Mouse (Mus musculus) kidney, adult 9 months (tissue): ENCODE results near the gene Tap1.
"Not testable (repeated sequence)": the region's sequence is repeated elsewhere in the genome, so short reads cannot be mapped to it uniquely, and the experiment has no call there.

ENCODE experiments used
- DNase-seq: peaks from one replicate; pipeline ENCODE4 v3.0.0; 2022

Gene Tap1

DNA sequence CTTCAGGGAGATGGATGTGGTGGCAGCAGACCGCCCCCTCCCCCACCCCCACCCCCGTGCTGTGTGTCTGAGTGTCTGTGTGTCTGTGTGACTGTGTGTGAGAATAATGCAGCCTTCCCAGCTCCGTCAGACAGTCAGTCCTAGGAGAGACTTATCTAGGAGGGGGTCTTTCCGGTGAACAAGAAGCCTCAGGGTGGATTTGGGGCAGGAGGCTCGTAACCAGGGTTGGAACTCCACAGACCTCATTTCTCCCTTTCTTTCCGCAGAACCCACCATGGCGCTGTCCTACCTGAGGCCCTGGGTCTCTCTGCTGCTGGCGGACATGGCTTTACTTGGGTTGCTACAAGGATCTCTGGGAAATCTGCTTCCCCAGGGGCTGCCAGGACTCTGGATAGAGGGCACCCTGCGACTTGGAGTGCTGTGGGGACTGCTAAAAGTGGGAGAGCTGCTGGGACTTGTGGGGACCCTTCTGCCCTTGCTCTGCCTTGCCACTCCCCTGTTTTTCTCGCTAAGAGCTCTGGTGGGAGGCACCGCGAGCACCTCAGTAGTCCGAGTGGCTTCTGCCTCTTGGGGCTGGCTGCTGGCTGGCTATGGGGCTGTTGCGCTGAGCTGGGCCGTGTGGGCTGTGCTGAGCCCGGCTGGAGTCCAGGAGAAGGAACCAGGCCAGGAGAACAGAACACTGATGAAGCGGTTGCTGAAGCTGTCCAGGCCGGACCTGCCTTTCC lies 17.8 kb downstream of the Tap1 start:
- DNase-seq: no peak

DNA sequence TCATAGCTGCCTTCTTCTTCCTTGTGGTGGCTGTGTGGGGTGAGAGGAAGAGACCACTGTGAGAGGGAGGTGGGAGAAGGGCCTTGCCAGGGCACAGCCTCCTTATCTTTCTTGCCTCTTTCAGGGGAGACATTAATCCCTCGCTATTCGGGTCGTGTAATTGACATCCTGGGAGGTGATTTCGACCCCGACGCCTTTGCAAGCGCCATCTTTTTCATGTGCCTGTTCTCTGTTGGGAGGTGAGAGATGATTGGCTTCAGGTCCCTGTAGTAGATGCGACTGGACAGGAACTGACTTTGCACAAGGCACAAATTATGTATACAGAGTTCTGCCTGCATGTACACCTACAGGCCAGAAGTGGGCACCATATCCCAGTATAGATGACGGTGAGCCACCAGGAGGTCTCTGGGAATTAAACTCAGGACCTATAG lies 18.4 kb downstream of the Tap1 start:
- DNase-seq: peak; percentile 52

DNA sequence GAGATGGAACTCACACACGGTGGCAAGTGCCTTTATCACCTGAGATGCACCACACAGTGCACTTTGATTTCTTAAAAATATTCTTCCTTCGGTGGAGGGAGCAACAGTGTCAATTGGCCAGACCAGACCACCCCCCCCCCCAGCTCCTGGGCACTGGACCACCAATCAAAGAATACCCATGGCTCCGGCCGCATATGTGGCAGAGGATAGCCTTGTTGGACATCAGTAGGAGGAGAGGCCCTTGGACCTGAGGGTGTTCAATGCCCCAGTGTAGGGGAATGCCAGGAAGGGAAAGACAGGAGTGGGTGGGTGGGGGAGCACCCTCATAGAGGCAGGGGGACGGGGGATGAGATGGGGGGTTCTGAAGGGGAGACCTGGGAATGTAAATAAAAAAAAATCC lies 19.4 kb downstream of the Tap1 start:
- DNase-seq: no peak

DNA sequence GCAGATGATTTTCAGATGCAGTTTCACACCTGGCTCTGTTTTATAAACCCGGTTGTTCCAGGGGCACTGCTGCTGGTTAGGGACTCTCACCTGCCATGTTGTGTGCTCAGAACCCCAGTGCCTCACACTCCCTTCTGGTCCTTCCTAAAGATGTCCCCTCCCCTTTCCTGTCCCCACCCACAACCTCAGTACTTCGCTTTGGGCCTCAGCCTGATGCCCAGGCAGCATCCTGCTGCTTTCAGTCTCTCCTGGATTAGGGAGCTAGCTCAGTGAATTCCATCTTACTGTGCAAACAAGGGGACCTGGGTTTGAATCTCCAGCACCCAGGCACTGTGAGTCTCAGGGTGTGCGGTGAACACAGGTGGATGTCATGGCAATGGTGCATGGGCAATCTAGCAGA lies 20.1 kb downstream of the Tap1 start:
- DNase-seq: no peak

DNA sequence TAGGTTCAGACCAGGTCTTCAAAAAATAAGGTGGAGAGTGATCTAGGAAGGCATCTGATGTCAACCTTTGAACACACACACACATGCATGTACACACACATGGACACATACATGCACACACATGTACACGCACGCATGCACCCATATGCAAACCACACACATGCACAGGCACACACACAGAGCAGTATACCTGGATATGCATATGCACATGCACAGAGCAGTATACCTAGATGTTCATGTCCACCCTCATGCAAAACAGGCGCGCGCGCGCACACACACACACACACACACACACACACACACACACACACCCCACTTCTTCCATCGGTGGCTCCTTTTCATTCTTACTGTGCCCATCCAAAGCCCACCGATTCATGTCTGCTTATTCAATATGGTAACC lies 20.5 kb downstream of the Tap1 start:
- no peak for DNase-seq

DNA sequence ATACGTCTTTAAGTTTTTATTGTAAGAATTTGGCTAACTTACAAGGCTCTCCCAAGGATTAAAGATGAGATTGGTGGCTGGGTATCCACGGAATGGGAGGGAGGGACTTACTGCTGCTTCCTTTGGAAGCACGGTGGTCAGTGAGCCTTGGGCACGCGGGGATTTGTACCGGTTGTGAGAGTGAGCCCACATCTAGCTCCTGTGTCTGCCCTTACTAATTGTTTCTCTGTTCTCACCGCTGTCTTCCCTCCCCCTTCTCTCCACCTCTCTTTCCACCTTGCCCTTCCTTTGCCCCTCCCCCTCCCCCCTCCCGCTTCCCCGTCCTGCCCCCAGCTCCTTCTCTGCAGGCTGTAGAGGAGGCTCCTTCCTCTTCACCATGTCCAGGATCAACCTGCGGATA lies 21.1 kb downstream of the Tap1 start:
- no peak for DNase-seq

DNA sequence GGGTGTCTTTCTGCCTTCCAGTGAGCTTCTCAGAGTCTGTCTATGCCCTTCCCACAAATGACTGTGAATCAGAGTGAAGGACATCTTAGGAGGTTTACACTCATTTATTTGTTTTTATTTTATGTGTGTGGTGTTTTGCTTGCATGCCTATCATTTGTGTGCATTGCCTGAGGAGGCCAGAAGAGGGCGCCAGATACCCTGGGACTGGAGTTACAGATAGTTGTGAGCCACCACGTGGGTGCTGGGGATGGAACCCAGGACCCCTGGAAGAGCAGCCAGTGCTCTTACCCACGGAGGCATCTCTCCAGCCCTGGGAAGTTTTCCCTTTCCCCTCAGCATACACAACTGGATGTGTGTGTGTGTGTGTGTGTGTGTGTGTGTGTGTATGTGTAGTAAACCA lies 22.3 kb downstream of the Tap1 start:
- no peak for DNase-seq

DNA sequence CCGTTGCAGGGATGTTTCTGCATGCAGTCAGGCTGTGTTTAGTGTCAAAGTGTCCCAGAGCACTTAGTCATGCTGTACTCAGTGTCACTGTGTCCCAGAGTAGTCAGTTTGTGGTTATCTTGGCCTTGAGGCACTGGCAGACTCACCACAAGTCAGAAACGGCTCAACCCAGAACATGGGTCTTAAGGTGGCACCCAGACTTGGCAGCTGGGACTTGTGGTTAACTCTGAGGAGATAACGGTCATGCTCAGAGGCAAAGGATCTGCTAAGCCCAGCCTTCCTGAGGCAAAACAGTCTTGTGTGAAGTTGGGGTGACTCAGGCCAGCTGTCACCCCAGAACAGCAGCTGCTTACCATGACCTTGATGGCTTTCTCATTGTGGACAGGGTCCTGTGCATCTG lies 23.2 kb downstream of the Tap1 start:
- no peak for DNase-seq

DNA sequence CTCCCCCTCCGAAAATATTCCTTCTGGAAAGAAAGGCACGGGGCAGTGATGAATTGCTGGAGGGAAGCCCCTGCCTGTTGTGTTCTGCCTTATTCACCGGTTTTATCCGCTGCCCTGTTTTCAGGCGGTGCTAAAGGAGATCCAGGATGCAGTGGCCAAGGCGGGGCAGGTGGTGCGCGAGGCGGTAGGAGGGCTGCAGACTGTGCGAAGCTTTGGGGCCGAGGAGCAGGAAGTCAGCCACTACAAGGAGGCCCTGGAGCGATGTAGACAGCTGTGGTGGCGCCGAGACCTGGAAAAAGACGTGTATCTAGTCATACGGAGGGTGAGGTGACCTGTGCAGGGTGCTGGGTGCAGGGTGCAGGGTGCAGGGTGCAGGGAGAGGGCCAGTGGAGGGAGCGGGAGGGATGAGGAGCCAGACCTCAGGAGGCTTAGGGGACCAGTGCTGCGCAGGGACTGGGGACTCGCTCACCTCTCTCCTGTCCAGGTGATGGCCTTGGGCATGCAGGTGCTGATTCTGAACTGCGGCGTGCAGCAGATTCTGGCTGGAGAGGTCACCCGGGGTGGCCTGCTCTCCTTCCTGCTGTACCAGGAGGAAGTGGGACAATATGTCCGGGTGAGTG lies 24.5 kb downstream of the Tap1 start:
- no peak for DNase-seq

DNA sequence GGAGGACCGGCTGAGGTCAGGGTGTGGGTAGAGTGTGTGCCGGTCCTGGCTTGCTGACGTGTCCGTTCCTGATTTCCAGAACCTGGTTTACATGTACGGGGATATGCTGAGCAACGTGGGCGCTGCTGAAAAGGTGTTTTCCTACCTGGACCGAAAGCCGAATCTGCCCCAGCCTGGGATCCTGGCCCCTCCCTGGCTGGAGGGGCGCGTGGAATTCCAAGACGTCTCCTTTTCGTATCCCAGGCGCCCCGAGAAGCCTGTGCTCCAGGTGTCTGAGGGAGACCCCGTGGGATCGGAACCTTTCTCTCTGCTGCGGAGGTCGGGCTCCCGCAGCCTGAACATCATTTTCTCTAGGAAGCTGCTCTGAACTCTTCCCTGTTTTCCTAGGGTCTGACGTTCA lies 26.6 kb downstream of the Tap1 start:
- no peak for DNase-seq

DNA sequence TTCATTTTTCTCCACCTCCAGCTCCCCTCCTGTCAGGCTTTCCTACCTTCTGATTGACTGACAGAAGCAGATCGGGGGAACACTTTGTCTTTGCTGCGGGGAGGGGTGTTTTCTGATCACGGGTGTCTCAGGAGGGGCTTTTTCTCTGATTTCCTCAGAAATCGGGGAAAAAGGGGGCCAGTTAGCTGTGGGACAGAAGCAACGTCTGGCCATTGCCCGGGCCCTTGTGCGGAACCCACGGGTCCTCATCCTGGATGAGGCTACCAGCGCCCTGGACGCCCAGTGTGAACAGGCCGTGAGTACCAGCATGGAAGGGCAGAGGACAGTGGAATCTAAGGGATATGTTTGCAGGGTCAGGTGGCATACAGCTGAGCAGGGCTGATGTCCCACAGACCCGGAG lies 27.8 kb downstream of the Tap1 start:
- DNase-seq: no peak

DNA sequence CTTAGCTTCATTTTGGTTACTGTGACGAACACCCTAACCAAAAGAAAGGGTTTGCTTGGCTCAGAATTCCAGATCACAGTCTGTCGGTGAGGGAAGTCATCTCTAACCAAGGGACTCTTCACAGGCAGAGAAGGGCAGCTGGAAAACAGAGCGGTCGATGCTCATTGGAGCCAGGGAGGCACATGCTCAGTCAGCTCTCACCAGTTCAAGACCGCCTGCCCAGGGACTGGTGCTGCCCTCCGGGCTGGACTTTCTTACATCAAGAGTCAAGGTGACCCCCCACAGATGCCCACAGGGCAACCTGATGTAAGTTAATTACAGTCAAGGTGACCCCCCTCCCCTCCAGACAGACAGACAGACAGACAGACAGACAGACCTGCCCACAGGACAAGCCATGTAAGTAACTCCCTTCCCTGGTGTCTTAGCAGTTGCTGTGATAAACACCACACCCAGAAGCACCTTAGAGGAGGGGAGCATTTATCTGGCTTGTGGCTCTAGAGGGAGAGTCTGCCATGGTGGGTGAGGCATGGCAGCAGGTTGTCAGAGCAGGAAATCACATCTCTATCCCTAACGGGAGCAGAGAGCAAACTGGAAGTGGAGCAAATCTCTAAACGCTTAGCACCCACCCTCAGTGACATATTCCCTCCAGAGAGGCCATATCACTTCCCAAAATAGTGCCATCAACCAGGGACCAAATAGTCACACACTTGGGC lies 30.0 kb downstream of the Tap1 start:
- DNase-seq: no peak

DNA sequence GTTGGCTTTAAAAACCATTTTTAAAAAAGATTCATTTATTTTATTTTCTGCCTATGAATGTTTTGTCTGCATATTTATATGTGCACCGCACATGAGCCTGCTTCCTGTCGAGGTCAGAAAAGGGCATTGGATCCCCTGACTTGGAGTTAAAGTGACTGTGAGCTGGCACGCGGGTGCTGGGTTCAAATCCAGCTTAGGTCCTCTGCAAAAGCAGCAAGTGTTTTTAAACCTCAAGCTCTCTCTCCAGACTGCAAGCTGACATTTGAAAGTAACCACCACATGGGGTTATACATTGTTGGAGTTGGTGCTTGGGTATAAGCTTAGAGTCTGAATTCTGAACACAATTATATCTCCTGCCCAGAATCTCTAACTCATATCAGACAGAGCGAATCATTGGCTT lies 30.6 kb downstream of the Tap1 start:
- DNase-seq: no peak

DNA sequence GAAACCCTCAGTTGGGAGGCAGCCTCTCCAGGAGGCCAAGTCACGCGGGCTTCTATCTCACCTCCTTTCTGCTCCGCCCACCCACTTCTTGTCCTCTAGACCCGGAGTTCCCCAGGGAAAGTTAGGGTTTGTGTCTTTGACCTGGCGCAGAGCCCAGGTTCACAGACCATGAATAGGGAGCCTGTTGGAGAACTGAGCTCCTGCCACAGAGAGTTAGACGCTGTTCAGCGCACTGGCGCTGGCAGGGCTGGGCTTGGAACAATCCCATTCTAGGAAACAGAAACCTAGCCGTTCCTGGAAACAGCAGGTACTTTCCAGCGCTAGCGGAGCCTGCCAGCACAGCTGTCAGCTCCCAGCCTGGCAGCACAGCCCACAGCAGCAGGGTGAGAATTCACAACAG lies 31.3 kb downstream of the Tap1 start:
- peak; percentile 91 for DNase-seq

DNA sequence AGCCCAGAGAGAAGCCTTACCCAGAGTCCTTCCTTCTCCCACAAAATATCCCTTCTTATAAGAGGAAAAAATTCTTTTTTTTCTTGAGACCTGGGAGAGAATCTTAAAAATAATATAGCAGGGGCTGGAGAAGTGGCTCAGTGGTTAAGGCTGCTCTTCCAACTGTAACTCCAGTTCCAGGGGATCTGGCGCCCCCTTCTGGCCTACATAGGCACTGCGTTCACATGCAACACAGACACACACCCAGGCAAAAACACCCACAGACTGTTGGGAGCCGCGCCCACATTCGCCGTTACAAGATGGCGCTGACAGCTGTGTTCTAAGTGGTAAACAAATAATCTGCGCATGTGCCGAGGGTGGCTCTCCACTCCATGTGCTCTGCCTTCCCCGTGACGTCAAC lies 31.7 kb downstream of the Tap1 start:
- DNase-seq: peak; percentile 77

DNA sequence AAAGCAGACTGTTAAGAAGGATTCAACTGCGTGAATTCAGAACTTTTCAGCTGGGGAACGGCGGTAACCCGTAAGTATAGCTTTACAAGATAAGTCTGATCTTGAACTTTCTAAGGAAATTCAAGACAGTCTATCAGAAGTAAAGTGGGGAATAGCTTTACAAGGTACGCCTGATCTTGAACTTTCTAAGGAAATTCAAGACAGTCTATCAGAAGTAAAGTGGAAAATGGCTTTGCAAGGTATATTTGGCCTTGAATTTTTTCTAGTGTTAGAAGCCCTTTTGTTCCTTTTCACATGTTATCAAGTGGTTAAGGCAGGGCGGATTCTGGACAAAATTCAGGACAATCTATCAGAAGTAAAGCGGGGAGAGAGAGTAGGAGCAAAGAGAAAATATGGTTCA lies 32.4 kb downstream of the Tap1 start:
- DNase-seq: peak; percentile 68

DNA sequence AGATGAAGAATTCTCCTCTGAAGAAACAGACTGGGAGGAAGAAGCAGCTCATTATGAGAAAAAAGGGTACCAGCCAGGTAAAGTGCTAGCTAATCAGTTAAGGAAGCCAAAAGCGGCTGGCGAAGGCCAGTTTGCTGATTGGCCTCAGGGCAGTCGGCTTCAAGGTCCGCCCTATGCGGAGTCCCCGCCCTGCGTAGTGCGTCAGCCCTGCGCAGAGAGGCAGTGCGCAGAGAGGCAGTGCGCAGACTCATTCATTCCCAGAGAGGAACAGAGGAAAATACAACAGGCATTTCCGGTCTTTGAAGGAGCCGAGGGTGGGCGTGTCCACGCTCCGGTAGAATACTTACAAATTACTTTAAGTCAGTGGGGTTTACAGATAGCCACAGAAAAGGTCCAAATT lies 33.0 kb downstream of the Tap1 start:
- DNase-seq: not testable (repeated sequence)

DNA sequence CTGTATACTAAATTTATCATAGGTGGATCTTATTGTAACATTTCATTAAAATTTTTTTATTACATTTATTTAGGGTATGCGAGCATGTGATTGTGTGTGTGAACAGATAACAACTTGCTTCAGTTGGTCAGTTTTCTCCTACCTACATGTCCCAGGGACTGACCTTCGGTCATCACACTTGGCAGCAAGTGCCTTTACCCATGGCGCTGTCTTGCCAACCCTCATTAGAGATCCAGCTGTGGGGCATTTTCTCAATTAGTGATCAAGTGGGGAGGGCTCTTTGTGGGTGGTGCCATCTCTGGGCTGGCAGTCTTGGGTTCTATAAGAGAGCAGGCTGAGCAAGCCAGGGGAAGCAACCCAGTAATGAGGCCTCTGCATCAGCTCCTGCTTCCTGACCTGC lies 37.5 kb downstream of the Tap1 start:
- DNase-seq: peak; percentile 56

DNA sequence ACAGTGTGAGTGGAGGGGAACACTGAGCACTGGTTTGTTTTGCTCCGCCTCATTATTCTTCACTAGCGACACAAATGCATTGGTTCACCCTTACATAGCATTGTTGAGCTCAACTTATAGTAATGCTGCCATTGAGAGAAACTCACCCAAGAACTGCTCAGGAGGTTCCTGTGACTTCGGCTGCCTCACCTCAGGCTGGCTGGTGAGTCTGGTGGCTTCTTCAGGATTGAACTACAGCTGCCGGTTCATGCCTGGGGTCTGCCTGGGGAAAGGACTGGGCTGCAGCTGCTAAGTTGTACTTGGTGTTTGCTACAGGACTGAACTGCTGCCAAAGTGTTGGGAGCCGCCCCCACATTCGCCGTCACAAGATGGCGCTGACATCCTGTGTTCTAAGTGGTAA lies 38.1 kb downstream of the Tap1 start:
- no peak for DNase-seq

DNA sequence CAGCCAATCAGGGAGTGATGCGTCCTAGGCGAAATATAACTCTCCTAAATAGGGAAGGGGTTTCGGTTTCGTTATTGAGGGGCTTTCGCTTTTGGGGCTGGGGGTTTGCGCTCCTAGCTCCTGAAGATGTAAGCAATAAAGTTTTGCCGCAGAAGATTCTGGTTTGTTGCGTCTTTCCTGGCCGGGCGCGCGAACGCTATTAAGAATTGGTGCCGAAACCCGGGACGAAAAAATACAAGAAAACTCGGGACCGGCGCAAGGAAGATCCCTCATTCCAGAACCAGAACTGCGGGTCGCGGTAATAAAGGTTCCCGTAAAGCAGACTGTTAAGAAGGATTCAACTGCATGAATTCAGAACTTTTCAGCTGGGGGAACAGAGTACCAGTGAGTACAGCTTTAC lies 38.6 kb downstream of the Tap1 start:
- DNase-seq: not testable (repeated sequence)

DNA sequence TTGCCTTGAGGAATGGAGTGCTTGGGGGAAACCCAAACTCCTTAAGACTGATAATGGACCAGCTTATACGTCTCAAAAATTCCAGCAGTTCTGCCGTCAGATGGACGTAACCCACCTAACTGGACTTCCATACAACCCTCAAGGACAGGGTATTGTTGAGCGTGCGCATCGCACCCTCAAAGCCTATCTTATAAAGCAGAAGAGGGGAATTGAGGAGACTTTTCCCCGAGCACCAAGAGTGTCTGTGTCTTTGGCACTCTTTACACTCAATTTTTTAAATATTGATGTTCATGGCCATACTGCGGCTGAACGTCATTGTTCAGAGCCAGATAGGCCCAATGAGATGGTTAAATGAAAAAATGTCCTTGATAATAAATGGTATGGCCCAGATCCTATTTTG lies 43.6 kb downstream of the Tap1 start:
- not testable (repeated sequence) for DNase-seq

DNA sequence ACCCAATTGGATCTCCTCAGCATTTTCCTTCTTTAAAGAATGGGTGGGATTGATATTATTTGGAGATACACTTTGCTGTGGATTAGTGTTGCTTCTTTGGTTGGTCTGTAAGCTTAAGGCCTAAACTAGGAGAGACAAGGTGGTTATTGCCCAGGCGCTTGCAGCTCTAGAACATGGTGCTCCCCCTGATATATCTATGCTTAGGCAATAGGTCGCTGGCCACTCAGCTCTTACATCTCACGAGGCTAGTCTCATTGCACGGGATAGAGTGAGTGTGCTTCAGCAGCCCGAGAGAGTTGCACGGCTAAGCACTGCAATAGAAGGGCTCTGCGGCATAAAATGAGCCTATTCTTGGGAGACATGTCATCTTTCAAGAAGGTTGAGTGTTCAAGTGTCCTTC lies 44.7 kb downstream of the Tap1 start:
- DNase-seq: not testable (repeated sequence)

DNA sequence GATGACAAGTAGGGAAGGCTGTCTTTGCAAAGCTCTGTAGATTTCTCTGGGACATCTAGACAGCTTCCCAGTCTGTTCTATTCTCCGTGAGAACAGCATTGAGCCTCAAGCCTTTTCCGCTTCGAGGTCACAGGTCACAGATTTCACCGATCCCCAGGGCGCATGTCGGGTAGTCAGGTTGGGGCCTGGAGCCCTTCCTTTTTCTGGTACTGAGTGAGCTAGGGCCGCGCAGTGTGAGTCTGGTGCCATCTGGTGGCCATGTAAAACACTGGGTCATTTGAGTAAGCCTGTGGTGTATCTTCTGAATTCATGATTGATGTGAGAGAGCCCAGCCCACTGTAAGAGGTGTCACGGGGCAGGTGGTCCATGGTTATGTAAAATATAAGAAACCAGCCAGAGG lies 47.6 kb downstream of the Tap1 start:
- DNase-seq: peak; percentile 84

DNA sequence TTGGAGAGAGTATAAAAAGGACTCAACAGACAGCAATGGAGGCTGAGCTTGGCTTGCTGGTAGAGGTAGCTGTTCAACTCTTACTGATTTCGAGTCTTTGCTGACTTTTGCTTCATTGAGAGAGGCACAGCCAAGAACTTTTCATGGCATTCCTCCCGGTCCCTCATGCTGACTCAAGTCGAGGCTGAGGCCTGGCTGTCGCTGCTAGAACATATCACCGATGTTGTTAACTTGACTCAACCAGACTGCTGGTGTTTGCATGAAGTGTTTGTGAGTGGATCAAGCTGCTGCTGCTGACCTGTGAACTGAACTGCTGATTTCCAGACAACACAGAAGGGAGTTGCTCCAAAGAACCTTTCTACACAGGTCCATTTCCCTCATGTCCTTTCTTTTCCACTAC lies 49.3 kb downstream of the Tap1 start:
- no peak for DNase-seq
